Mouse (Mus musculus) liver, adult 2 months (tissue): ENCODE results near the gene Eed.

Experiments used
- CTCF ChIP-seq: fragments of 200-500 bp; IDR thresholded peaks from 2 replicates; pipeline ENCODE4 v1.5.1; 2011; ENCODE audit warnings: low read depth, low read length, control low read depth
- POLR2A ChIP-seq: fragments of 200-500 bp; IDR thresholded peaks from 2 replicates; pipeline ENCODE4 v1.6.1; 2011; ENCODE audit warnings: low read length, control low read depth; ENCODE audit not compliant: insufficient read depth; ENCODE audit errors: extremely low read depth

GRCm38 (mm10) chr7:89957300-89957699 lies 23.5 kb downstream of the Eed start:
- TF ChIP-seq POLR2A (no peak), CTCF (no peak)
